Mouse (Mus musculus): ENCODE data around the gene Cd69.
A peak's percentile ranks its signal among the peaks of the same experiment; 100 is the strongest.

Cd69 gene

DNA sequence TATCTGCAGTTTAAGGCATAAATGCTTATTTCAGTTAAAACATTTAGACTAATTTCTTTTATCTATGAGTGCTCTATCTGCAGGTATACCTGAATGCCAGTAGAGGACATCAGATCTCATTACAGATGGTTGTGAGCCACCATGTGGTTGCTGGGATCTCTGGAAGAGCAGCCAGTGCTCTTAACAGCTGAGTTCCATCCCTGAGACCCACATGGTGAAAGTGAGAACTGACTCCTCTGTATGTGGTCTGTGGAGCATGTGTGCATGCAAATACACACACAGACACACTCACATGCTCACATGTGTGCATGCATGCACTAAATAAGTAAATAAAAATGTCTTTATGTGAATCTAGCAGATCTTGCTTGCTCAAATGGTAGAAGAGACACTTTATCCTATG is 29.4 kb downstream of the Cd69 start:
- DNase-seq: no peak

DNA sequence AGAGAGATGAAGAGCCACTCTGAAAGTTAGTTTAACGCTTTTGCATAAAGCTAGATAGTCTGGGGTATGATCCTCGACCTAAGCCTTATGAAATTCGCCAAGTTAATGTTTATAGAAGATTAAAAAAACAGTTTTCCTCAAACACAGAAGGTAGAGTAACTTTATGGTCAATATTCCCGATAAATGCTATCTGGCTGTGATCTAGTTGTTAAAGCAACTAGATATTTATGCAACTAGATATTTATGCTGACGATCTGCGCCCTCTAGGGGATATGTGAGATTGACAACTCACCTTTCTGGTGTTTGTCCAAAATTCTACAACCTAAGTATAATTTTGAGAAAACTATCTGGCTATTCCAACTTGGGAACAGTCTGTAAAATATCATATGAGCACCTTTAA is 33.3 kb downstream of the Cd69 start:
- no peak for DNase-seq

DNA sequence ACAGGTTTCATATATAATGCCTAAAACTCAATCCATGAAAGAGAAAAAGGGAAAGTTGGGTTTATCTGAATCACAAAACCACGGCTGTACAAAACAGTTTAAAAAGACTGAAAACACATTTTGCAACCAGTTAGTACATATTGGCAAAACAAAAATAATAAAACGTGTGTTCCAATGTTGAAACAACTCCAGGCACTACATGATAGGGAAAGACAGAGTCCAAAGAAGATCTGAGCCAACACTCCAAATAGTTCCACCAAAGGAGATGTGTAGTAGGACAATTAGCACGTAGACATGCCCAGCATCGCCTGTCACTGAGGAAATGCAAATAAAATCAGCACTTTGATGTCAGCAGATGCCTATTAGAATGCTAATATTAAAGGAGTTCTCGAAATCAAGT is 33.8 kb downstream of the Cd69 start:
- DNase-seq: no peak

DNA sequence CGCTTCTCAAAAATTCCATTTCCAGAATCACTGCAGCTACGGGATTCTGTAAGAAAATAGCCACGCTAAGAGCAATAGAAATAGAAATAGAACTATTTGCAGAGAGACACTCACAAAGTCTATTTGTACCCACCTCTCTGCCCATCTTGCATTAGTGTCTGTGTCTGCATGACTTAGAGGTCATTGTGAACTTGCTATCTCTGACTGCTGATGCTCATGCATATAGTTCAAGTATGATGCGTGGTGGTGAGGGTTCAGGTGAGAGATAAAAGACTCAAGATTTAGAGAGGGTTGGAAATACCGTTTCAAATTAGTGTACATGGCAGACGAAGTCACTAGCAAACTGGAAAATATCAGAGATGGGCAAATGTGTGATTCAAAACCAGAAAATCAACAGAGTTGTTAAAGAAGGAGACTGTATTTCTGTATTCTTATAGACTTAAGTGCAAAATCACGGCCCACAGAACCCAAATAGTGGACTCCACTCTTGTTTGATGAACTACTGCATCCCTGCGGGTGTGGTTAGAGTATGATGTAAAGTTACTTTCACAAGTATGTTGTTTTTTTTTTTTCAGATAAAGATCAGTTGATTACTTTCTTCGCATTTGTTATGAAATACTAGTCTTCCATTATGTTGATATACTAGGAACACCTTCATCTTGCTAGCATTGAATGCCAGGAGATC is 35.5 kb downstream of the Cd69 start:
- DNase-seq: no peak

DNA sequence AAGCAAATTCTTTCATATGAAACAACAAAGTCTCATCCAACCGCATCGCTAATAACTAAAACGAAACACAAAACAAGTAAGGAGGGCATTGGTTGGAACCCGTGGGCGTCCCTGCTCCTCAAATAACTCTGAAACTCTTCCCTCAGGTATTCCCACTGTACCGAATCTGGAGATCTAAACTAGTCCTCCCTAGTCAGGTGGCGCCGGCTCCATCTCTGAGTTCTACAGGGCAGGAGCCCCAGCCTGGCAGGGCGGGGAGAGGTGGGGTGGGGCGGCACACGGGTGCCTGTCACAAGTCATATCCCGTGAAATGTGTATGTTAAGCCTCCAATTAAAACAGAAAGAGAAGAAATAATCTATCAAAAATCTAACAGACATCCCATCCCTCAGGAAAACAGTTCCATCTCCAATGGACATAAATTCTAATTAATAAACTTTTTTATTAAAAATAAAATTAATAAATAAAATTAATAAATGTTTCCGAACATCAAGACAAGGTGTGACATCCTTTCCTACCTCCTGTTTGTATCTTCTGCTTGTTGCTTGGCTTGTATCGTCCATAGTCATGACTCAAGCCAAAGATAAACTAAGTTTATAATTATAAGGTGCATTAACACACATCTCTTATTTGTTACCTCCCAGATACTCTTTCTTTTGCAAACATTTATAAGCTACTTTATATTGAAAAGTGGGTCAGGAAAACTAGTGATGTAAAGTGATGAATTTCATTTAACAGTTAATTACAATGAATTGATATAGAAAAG is 36.8 kb downstream of the Cd69 start:
- no peak for DNase-seq

DNA sequence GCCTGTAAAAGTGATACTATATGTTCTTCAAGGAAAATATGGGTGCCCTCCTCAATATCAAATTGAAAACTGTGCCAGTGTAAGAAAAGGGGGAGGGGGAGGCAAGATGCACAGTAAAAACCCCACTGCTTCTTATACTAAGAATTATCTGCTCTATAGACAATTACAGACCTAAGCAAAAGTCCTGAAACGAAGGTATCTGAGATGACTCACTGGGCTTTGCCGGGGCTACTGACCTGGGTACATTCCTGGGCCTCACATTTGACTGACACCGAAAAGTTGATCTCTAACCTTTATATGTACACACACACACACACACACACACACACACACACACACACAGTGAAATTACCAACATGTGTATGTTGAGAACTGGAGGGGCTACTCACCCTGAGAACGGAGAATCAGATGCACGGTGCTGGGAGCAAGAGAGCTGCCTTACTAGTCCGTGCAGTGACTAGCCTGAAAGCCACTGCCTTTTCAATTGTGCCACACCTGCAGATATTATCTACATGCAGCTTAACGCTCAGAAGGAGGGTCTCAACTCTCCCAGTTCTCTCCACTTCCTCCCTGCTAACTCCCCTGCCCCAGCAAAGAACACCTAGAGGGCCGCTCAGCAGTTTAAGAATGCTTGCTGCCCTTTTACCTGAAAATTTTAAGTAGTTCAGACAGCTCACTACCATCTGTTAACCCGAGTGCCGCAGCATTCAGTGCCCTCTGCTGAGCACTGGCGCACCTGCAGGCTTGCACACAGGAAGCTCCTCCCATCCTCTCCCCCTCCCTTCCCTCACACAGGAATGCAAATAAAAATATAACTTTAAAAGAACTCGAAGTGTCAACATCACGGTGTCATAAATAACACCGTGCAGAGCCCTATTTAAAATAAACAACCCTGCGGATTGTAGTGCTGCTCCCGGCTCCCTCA is 37.6 kb downstream of the Cd69 start:
- peak; percentile 75 for DNase-seq

DNA sequence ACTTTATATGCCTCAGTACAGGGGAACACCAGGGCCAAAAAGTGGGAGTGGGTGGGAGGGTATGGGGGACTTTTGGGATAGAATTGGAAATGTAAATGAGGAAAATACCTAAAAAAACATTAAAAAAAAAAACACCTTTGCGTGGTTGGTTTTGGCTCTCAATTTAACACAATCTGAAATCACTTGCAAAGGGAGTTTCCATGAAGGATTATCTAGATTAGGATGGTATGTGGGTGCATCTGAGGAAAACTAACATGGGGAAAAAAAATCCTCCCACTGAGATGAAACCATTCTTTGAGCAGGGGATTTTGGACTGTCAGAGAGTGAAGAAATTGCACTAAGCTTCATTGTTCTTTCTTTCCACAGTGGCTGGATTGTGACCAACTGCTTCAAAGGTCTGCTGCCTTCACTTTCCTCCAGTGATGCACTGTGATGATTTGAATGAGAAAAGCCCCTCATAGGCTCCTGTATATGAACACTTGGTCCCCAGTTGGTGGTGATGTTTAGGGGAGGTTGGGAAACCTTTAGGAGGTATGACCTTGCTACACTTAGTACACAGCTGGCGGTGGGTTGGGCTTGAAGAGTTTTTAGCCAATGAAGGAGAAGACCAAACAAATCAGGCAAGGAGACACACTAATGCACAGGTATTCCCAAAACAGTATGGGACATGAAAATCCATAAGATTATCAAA is 38.4 kb downstream of the Cd69 start:
- no peak for DNase-seq

DNA sequence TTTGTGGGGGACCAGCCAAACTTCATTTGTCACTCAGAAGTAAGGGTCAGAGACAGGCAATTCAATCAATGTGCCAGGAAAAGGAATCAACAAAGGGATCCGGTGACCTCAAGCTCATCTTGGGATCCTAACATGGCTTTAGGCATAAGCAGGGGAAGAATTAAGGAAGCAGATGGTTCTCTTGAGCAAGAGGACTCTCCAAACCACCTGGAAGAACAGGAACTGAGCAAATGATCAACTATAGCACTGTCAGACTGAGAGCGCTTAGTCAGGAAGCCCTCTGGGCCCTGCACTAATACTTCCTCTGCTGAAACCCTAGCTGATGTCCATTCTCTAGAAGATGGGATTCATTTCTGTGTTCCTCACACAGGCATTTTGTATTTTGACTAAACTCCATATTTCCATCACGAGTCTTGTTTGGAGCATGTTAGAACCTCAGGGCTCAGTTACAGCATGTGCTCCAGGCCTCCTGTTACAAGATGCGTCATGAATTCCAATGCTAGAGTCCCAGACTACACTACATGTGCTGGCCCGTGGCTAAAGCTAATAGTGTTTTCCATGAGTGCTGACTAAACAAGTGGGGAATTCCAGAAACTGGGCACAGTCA is 39.3 kb downstream of the Cd69 start:
- no peak for DNase-seq

DNA sequence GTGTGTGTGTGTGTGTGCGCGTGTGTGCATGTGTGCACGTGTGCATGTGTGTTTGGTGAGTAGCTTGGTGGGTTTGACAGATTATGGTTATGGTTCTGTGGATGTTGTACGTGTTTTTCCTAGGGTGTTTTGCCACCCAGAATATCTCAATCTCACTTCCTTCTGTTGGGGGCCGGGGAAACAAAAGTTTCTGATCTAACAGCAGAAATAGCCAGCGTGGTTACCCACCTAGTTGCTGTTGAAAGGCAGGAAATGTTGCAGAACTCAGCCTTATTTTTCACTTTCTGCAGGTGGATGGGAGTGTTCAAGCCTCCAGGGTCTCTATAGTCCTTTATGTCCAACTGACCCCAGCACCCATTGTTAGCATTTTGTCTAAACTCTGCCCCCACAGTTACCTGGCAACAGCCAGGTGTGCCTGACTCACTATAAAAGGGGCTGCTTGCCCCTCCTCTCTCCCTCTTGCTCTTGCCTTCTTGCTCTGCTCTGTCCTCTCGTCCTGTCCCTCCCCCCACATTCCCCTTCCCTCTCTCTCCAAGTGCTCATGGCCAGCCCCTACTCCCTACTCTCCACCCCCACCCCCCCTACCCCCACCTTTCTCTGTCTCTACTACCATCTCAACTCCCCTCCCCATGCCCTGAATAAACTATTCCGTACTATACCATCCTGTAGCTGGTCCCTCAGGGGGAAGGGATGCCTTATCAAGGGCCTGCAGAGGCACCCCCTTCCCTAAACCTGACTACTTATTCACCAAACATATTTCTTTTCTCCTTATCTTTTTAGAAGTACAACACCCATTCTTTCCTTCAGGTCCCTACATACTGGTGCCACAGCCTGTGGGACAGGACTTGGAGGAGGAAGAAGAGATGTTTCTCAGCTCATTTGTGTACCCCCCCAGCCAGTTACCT is 40.5 kb downstream of the Cd69 start:
- DNase-seq: no peak

DNA sequence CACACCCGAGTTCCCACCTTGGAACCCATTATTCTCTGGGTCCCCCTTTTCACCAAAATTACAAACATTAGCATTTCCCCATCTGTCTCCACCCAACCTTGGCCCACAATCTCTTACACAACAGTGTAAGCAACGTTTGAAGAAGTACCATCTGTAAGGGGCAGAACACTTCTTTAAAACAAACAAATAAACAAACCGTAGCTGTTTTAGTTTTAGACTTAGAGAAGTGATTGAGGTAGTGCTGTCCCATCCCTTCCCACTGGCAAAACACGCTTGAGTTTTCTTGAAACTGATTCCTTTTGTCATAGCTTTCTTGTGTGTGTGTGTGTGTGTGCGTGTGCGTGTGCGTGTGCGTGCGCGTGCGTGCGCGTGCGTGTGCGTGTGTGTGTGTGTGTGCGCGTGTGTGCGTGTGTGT is 41.3 kb downstream of the Cd69 start:
- no peak for DNase-seq

DNA sequence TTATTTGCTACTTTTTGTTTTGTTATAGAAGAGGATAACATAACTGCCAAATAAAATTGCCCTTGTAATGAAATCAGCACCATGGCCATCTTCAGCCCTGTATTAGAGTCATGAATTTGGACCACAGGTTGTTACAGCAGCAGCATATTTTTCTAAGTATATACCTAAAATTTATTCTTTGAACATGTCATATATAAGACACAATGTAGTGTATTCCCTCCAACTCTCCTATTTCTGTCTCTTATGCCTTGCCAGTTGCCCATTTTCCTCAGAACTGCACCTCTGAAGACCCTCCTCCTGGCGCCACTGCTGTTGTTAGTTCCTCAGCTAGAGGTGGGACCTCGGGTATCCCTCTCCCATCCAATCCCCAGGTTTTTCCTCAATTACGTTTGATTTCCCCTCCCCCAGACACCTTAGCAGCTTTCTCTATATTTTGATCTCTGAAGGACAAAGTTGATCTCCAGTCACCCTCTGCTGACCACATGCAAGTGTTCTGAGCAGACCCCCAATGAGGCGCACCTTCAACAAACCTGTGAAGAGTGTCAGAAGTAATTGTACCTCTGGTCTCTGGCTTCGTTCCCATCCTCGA is 41.8 kb downstream of the Cd69 start:
- no peak for DNase-seq

DNA sequence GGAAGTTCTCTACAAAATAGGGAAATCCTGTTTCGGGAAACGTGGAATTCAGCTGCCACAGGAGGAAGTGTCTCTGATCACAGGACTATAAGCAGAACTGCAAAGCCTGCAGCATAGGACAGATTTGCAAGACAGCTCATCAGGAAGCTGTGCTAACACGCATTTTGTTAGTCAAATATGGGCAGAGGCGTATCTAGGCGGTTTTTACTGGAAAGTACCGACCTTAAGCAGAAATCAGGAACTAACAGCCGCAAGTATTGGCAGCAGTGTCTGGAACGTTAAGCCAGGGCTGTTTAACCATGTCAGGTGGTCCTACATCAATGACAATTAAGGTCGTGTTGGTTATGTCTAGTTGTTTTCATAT is 42.4 kb downstream of the Cd69 start:
- no peak for DNase-seq

DNA sequence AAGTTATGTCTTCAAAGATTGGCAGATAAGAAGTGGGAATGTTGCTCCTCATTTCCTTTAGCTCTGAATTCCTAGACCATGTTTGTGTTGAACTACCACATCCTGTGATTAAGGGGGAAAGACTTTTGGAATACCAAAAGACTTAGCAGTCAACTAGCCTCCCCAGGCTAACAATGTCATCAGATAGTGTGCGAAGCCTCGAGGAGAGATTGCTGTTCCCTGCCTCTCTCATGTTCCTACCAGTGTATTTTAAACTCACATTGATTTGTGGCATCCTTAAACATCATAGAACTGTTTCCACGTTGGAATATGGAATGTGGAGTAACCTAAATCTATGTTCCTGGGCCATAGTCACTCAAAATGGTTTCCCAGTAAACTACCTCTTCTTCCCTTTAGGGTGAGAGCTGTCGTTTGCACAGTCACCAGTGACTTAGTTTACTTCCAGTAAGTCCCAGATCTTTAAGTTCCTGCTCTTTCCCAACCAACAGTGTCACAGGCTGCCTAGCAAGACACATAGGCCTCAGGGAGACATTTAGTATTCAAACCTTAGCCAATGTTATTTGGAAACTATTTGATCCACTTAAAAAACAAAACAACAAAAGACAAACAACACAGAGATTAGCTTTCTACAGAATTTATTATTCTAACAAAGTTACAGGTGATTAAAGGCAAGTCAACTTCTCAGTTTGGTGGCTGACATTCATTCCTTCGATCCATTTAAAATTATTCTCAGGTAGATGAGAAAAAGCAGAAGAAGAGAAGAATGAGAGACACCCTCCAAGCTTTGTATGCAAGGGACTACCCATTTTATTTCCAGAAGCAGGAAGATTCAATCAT is 43.0 kb downstream of the Cd69 start:
- DNase-seq: no peak

DNA sequence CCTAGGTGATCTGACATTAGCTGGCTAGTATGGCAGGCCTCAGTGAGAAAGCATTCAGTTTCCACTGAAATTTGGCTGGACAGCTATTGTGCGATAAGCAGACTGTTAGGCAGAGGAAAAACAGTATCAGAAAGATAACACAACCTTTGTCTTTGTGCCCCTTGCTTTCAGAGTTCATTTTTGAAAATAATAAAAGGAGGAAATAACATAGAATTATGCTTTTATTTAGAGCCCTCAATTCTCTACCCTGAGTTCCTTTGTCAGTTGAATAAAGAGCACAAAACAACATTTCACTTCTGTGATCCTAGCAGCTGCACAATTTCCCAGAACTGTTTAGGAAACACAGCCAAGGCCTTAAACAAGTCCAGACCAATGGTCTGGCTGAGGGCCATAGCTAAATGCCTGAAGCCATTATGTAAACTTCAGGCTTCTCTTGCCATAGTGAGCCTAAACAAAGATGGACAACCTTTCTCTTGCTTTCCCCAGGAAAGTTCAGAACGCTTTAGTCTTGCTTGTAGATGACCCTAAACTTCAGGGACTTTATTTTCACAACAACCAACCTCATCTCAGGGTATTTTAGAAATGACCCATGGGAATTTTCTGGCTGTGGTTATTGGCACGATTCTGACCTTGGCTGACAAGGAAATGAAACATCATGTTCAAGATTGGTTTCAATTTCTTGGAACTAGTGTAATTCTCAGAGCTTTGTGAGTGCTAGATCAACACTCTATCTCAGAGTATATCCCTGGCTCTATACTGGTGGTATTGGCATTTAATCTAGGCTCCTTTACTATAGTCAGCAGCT is 45.3 kb downstream of the Cd69 start:
- DNase-seq: no peak

DNA sequence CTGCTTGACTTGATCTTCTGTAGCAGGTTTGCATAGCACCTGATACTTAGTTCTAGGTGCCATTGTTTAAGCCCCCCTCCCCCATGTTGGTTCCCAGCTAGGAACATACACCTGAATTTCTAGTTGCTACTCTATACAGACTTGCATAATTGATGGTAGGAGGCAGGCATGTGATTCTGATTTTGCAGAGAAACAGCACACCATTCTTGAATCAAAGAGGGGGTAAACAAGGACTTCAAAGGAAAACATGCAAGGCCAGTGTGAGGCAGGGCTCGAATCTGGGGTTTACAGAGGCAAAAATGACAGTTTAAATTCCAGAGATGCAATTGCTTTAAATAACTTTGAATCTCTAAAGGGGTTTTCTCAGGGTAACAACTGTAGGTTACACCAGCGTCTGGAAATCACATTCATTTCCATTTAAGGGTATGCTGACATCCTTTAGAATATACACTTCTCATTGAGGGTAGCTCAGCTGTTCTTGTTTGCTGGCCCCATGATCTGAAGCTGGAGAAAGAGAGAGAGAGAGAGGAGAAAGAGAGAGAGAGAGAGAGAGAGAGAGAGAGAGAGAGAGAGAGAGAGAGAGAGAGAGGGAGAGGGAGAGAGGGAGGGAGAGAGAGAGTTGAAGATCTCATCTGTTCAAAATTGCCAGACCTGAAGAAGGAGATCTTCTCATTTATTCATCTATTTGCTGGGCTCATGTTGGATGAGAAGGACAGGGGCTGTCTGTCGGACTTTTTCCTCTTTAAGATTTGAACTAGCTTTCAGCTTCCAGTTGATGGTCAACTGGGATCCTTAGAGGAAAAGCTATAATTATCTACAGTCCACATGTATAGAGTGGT is 46.1 kb downstream of the Cd69 start:
- no peak for DNase-seq

DNA sequence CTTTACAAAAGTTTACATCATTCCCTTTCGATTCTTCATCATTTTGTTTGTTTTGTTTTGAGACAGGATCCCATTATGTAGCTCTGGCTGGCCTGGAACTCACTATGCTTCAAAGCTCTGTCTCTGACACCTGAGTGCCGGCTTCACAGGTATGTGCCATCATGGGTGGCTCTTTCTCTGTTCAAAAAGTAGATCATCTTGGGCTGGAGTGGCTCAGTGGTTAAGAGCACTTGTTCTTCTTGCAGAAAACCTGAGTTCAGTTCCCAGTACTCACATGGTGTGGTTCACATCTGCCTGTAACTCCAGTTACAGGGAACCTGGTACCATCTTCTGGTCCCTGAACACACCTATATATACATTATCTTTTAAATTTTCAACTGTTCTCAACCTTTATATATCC is 50.2 kb downstream of the Cd69 start:
- DNase-seq: no peak

DNA sequence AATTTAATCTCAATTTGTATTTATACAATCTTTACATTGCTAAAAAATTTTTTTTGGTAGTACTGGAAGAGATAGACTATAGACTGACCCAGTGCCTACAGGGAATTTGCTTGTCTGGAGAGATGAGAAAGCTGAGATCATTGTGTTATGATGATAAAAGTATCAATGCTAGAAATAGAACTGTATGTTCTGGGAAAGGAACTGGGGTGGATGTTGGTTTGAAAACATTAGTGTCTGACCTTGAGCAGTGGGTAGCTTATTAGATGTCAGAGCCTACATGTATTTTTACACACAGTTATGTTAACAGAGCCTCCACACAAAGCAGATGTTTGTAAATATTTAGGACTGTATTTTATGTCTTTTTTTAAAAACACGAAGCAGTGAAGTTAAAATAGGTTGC is 51.1 kb downstream of the Cd69 start:
- no peak for DNase-seq

DNA sequence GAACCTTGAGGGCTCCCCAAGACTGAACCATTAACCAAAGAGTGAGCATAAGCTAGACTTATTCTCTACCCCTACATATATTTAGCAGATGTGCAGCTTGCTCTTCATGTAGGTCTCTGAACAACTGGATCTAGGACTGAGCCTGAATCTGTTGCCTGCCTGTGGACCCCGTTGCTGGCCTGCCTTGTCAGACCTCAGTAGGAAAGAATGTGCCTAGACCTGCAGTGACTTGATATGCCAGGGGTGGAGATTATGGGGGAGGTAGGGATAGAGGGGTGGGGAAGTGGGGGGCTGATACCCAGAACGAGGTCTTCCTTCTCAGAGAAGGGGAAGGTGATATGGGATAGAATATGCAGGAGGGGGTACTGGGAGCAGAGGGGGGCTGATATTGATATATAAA is 51.6 kb downstream of the Cd69 start:
- DNase-seq: no peak

Data from right cerebral cortex, postnatal 25 days (tissue).